8 mouse cellular contexts compared by ENCODE assay signal in genomic region chr14:28507011-28507410, GRCm38 (mm10). TPM values are rescaled to one million over a fixed set of nuclear protein-coding genes. Genes with fewer than 3 reads are reported as not detected.
DNase-seq lines count a peak whose midpoint lies in the region; ATAC-seq and TF ChIP-seq lines count a peak whose summit lies in the region.

No protein-coding gene starts in this region.

- 0 out of 2 replicates have a peak, but pooled peaks cover 1% of the 10 kb centered on the region for H3K27me3 ChIP-seq in kidney, adult 2 months (replicated peaks; ENCODE audit: control insufficient read depth, insufficient read depth, low read length)
- H3K27me3 ChIP-seq in embryonic facial prominence, embryonic 11.5 days (ENCODE audit: control insufficient read depth, insufficient read depth, low read length), result no peaks in the 10 kb centered on the region
- H3K27me3 ChIP-seq in hindbrain, embryonic 13.5 days, result peaks cover 55% of the 10 kb centered on the region
- H3K27me3 ChIP-seq in midbrain, embryonic 13.5 days, result peaks cover 85% of the 10 kb centered on the region

- 2% methylated on average over 15 of the region's 15 CpGs for whole genome bisulfite sequencing in kidney, adult 2 months
- 0% methylated on average over 15 of the region's 15 CpGs for WGBS in embryonic facial prominence, embryonic 11.5 days
- WGBS in hindbrain, embryonic 13.5 days, result 1% methylated on average over 15 of the region's 15 CpGs
- WGBS in midbrain, embryonic 13.5 days, result under 1% methylated on average over 15 of the region's 15 CpGs

- no peak overlapping the region for H3K27ac ChIP-seq in kidney, adult 2 months (ENCODE audit: insufficient read depth, low read depth, low read length)
- H3K27ac ChIP-seq in embryonic facial prominence, embryonic 11.5 days (replicated peaks; ENCODE audit: low read depth, low read length), result peak overlapping the region; percentile 96
- H3K27ac ChIP-seq in hindbrain, embryonic 13.5 days, result peak overlapping the region; percentile 87; the same call in 1 of the 2 replicates
- no peak overlapping the region for H3K27ac ChIP-seq in midbrain, embryonic 13.5 days

- ATAC-seq in embryonic facial prominence, embryonic 11.5 days (replicated peaks; ENCODE audit: insufficient number of reproducible peaks, low FRiP score, low TSS enrichment, low read depth), result no peak
- no peak for ATAC-seq in hindbrain, embryonic 13.5 days (ENCODE audit: low FRiP score)
- ATAC-seq in midbrain, embryonic 13.5 days, result no peak

- H3K4me3 ChIP-seq in kidney, adult 2 months (ENCODE audit: insufficient read depth, low read depth, low read length), result peak overlapping the region; percentile 83
- H3K4me3 ChIP-seq in embryonic facial prominence, embryonic 11.5 days (ENCODE audit: low read depth, low read length), result peak overlapping the region; percentile 79
- H3K4me3 ChIP-seq in hindbrain, embryonic 13.5 days, result peak overlapping the region; percentile 63
- peak overlapping the region; percentile 54 for H3K4me3 ChIP-seq in midbrain, embryonic 13.5 days (replicated peaks)

- DNase-seq in kidney, adult 2 months, result peak; percentile 14
- DNase-seq in kidney, postnatal 14 days, result no peak
- DNase-seq in embryonic facial prominence, embryonic 11.5 days (ENCODE audit: low spot score), result peak; percentile 51
- no peak for DNase-seq in thymus, postnatal 14 days
- DNase-seq in c-Kit-positive CD71-positive TER-119-positive erythroid progenitor cells, embryonic 14.5 days (ENCODE audit: low spot score), result no peak
- DNase-seq in MN1 (ENCODE audit: low spot score), result no peak

- no peak for TF ChIP-seq CTCF in kidney, adult 2 months (conservative IDR thresholded peaks at IDR 0.05; ENCODE audit: insufficient read depth, insufficient read length, low read depth, low read length)

- H3K9ac ChIP-seq in embryonic facial prominence, embryonic 11.5 days (replicated peaks; ENCODE audit: low read length), result peak overlapping the region; percentile 94
- peak overlapping the region; percentile 82 for H3K9ac ChIP-seq in hindbrain, embryonic 13.5 days
- H3K9ac ChIP-seq in midbrain, embryonic 13.5 days (replicated peaks), result peak overlapping the region; percentile 69

- H3K4me1 ChIP-seq in kidney, adult 2 months (ENCODE audit: control insufficient read depth, insufficient read depth, low read length), result no peaks in the 10 kb centered on the region
- peaks cover 2% of the 10 kb centered on the region for H3K4me1 ChIP-seq in embryonic facial prominence, embryonic 11.5 days (ENCODE audit: control insufficient read depth, insufficient read depth, low read length)
- peaks cover 73% of the 10 kb centered on the region for H3K4me1 ChIP-seq in hindbrain, embryonic 13.5 days (replicated peaks)
- H3K4me1 ChIP-seq in midbrain, embryonic 13.5 days (replicated peaks), result peaks cover 73% of the 10 kb centered on the region

- peak overlapping the region; percentile 82 for H3K4me2 ChIP-seq in embryonic facial prominence, embryonic 11.5 days (ENCODE audit: low read depth, low read length)
- H3K4me2 ChIP-seq in hindbrain, embryonic 13.5 days, result peak overlapping the region; percentile 90
- H3K4me2 ChIP-seq in midbrain, embryonic 13.5 days (replicated peaks), result peak overlapping the region; percentile 85

- no peak for TF ChIP-seq POLR2A in kidney, adult 2 months (IDR thresholded peaks at IDR 0.05; ENCODE audit: low read depth, low read length)

- no peaks in the 10 kb centered on the region for H3K36me3 ChIP-seq in kidney, adult 2 months (ENCODE audit: control insufficient read depth, insufficient read depth, low read length)
- H3K36me3 ChIP-seq in embryonic facial prominence, embryonic 11.5 days (replicated peaks; ENCODE audit: control insufficient read depth, insufficient read depth, low read depth, low read length), result no peaks in the 10 kb centered on the region
- H3K36me3 ChIP-seq in hindbrain, embryonic 13.5 days, result no peaks in the 10 kb centered on the region
- no peaks in the 10 kb centered on the region for H3K36me3 ChIP-seq in midbrain, embryonic 13.5 days

- H3K9me3 ChIP-seq in embryonic facial prominence, embryonic 11.5 days (replicated peaks; ENCODE audit: control insufficient read depth, low read length), result no peaks in the 10 kb centered on the region
- H3K9me3 ChIP-seq in hindbrain, embryonic 13.5 days, result no peaks in the 10 kb centered on the region
- H3K9me3 ChIP-seq in midbrain, embryonic 13.5 days, result no peaks in the 10 kb centered on the region

RNA-seq across cellular contexts. Expression of gene Wnt5a, which starts 2.5 kb away (rescaled TPM):
- polyA plus RNA-seq in kidney, adult 2 months (2012; rRNA removed), result 7.0 and 8.9 TPM in 2 replicates
- 66.6 and 67.4 TPM in 2 replicates for polyA plus RNA-seq in embryonic facial prominence, embryonic 11.5 days (2014; fragmentation: Nextera tagmentation; extraction: Ambion mirVana)
- 25.4 and 35.4 TPM in 2 replicates for polyA plus RNA-seq in hindbrain, embryonic 13.5 days (2015; fragmentation: Nextera tagmentation; extraction: Ambion mirVana)
- polyA plus RNA-seq in midbrain, embryonic 13.5 days (2015; fragmentation: Nextera tagmentation; extraction: Ambion mirVana), result 14.4 and 17.9 TPM in 2 replicates

Comparison
In these comparisons a context has a peak if more than half of its experiments do, and no peak if none do; other contexts are left out.
1. DNase-seq: peak in kidney, adult 2 months (single experiment) and embryonic facial prominence, embryonic 11.5 days (single experiment); none in kidney, postnatal 14 days (single experiment), thymus, postnatal 14 days (single experiment), c-Kit-positive CD71-positive TER-119-positive erythroid progenitor cells, embryonic 14.5 days (single experiment) and MN1 (single experiment).
2. H3K27ac ChIP-seq: peak in embryonic facial prominence, embryonic 11.5 days (single experiment) and hindbrain, embryonic 13.5 days (single experiment); none in kidney, adult 2 months (single experiment) and midbrain, embryonic 13.5 days (single experiment).
3. Peak in every context shown above with its lines, with median percentiles within 50 percentile points of each other: H3K4me3 ChIP-seq, H3K4me2 ChIP-seq and H3K9ac ChIP-seq.